Mouse (Mus musculus) cerebellum, adult (tissue): ENCODE measurements around the gene Cenpa.

Experiments used
- ATAC-seq: cut with Nextera tagmentation; 2 replicates; pipeline ENCODE4 v1.9.2; 2017; ENCODE audit warnings: mild to moderate bottlenecking, moderate library complexity, mixed read lengths; ENCODE audit not compliant: insufficient number of reproducible peaks, low FRiP score, low TSS enrichment

Cenpa gene

DNA sequence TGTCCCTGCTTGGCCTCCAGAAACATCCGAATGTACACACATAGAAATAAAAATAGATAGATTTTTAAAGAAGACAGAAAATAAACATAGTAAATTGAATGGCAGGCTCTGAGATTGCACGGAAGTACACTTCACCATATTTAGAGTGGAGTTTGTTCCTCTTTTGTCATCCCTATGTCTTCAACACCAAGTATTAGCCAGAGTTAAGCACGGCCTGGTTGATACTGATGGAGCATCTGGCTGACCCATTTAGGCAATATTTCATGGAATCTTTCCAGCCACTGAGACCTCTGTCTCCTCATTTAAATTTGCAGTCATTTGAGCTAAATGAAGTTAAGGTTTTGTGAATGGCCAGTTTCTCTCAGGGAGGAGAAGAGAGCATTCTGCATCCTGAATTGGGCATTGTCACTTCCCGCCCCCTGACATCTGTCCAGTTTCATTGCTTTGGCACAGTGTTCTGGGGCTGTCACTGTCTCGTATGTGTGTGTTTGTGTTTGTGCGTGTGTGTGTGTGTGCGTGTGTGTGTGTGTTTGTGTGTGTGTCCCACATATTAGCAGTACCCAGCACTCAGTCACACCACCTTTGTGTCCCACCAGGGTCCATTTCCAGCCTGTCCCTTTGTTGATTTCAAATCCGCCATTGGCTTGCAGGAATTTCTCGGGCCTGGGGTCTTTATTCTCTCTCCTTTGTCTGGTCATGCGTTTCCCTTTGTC, 51.6 kb downstream of the Cenpa start:
- ATAC-seq: no peak

DNA sequence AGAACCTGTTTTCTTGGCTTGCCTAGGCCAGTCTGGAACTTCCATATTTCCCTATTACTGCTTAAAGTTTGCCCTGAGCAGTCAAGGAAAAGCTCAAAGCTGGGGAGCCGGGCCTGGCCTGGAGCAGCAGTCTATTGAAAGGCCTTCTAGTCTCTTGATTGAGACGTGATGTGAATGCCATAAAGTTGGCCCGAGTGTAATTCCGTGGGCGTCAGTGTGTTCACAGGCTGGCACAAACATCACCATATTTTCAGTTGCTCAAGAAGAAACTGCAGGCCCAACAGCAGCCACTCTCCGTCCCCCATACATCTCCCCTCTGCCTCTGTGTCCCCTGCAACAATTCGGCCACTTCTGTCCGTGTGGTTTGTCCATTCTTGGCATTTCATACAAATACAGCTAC, 55.4 kb downstream of the Cenpa start:
- ATAC-seq: no peak
